Mouse (Mus musculus) lung, postnatal 14 days (tissue): ENCODE data around the gene Prelid3b.

Experiments
- DNase-seq: peaks from one replicate; pipeline ENCODE4 v3.0.0; 2021

Gene Prelid3b

DNA sequence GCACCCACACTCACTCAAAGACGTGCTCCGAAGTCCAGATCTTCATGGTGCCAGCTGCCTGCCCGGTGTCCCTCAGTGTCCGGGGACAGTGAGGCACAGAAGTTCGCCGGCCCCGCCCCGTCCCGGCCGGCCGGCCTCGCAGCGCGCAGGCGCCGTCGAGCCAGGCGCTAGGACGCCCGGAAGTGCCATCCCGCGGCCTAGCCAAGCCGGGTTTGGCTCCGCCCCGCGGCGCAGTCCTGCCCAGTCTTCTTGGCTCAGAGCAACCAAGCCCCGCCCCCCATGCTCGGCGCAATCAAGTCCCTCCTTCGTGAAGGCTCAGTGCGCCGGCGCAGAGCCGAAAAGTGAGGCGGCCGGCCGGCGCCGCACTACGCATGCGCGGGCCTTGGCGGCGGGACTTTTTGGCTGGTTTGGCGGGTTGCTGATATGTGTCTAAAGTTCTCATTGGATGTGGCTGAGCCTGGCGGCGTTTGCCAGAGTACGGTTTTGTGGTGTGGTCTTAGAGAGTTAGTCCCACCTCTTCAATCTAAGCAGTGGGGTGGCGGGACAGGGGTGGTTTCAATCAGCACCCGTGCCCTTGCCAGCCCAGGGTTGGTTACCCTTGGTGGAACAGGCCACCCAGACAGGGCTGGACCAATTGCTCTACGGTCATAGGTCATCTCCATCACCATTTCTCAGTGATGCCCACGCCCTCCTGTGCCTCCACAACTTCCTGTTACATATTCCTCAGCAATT is at the start of gene Prelid3b:
TSS of gene Prelid3b (minus strand) at position 264 of the 732 bp plus-strand sequence.
- peak; percentile 100 for DNase-seq

DNA sequence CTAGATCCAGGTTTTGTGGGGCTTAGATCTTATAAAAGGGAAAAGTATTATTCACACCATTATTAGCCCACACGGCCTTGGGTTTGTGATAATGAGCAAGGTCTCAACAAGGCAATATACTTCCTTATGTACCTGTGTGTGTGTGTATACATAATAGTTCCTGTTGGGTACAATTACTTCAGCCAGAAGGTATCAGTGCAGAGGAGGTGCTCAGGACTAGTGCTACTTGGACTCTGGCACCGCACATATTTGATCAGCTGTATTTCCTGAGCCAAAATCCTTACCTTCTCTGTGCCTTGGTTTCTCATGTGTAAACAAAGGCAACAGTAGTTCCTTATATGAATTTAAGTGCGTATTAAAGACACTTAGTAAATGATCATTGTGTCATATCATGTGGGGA is 49.3 kb upstream of the Prelid3b start:
- no peak for DNase-seq

DNA sequence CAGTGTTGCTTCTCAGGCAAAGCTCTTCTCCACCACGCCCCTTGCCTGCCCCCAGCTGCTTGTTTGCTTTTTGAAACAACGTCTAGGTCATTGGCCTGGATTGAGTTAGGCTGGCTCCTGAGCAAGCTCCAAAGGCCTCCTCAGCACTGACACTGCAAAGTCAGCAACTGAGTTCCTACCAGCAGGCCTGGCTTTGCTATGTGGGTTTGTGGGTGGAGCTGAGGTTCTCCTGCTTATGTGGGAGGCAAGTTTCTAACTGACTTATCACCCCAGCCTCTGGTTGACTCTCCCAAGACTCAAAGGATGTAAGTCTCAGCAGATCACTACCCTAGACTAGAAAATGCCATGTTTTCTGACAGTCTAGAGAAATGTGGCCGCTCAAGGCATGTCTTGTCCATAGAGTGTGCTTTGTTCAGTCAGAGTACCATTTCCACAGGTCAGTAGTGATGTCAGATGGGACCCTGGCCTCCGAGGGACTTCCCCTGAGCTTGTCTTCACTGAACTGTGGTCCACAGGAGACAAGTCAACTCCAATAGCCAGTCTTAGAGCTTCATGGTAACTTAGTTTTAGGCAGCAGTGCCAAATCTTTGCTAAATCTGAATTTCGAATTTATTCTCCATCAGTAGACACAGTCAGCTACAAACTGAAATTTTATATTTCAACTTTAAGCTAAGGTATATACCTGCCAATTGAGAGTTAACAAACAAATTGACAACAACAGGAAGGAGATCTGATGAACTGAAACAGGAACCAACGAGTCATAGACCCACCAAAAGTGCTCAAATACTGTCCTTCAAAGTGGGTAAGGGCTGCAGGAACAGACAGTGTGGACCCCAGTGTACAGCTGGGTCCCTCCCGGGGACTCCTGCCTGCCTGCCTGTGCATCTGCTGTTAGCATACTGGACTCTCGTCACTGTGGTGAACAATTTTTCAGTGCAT is 44.5 kb upstream of the Prelid3b start:
- DNase-seq = peak; percentile 11

DNA sequence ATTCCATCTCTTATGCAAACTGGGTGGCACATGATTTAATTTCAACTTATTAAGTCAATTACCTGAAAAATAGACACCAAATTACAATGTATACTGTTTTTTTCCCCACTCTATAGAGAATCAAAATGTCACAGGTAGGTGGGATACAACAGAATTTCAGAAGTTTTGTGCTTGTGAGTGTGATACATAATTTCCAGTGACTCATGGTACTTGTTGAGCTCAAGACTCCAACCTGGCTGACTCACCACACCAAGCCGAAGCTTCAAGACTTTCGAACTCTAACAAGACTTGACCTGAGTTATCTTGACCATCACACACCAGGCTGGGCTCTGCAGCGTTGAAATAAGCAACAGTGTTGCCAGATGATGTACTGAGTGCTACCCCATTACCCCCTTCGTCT is 42.0 kb upstream of the Prelid3b start:
- DNase-seq = no peak

DNA sequence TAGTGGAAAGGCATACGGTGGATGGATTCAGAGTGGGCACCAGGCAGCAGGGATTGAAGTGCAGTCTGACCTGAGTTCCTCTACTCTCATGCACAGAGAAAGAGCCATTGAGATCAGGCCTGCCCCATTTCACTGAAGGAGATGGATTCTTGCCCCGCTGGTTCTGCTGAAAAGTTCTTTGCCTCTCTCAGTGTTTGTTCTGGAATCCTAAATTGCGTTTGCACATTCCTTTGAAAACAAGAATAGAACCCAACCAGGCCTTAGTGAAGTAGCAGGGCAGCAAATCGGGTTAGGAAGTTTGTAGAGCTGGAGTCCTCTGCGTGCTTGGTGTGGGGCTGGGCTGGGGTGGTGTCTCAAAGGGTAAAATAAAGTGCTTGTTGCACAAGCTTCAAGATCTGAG is 40.9 kb upstream of the Prelid3b start:
- peak; percentile 11 for DNase-seq

DNA sequence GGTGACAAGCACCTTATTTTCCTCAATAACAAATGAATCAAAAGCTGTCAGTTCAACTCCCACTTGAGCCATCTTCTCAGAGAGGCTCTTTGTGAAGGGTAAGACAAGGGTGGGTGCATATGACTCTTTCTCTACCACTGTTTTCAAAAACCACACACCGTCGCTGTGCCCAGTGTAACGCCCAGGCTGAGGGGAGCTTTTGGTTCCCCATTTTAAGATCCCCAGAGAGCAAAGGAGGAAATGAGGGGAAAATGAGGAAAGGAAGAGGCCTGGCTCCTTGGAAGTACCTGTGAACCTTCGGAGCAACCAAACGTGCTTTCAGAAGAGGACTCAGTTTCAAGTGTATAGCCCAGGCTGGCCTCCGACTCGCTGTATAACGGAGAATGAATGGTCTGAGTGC is 36.9 kb upstream of the Prelid3b start:
- DNase-seq = no peak

DNA sequence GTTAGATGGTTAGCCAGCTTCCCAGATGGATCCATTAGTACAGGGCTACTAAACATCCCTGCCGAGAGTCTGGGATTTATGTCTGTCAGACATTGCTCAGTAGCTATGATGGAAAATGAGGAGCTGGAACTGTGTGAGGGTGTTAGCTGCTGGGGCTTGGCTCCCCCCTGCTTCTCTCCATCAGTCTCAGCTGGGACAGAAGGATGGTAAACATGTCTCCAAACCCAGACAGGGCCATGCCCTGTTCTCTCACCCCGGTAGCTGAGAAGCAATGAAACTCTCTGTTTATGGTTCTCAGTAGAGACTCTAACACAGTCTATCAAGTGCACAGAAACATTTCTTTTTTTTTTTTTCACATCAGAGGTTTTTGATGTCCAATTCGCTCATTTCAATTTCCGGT is 35.1 kb upstream of the Prelid3b start:
- DNase-seq = no peak

DNA sequence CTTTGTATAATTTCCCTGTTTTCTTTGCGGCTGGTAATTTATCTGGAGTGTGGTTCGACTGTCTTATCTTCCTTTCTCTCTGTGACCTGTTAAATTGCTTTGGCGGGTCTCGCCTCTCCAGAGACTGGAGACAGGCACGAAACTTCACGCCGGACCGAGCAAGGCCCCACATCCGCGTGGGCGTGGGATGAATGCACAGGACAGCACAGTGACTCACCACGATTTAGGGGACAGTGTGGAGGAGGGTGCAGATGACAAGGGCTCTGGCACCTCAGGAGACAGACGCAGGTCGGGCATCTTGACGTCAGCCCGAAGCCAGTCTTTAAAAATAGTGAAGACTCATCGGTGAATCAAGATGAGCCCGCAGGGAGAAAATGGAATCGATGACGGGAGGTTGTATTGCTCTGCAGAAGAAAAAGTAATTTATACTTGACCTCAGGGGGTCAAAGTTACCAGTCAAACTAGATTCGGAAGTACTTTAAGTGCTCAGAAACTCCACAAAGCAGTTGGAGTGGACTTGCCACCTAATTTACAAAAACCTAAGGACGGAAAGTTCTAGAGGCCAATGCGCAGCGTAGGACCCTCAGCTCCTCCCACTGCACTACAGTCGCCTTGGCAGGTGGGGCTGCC is 30.1 kb upstream of the Prelid3b start:
- no peak for DNase-seq

DNA sequence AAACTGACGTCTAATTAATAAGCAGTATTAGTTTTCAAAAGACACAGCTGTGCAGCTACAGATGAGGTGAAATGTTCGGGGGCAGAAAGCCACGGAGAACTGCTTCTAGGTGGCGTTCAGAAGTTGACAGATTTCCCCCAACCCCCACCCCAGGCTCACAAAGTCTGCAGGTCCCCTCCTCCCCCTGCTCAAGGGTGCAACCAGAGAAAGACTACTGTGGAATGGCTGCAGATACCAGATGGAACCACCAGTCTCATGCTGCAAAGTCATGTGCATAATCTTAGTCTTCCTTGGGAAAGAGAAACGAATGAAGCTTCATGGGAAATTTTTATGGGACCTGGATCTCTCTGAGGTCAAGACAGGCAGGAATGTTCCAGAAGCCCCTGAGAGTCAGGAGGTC is 29.4 kb upstream of the Prelid3b start:
- no peak for DNase-seq

DNA sequence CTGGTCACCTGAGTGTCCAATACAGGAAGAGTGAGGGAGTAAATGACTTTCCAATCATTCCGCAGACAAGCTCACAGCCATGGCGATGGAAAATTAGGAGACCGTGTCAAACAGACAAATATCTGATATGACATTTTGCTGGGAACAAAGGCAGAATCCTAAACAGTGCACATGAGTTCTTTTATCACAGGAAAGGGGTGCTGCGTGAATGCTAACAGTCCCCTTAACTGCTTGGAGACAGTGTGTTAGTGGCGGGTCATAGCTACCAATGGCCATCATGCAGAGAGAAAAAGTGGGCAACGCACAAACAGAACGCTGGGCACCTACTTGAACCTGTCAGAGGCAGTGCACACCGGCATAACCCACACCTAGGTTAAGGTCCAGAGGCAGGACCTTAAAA is 28.6 kb upstream of the Prelid3b start:
- no peak for DNase-seq

DNA sequence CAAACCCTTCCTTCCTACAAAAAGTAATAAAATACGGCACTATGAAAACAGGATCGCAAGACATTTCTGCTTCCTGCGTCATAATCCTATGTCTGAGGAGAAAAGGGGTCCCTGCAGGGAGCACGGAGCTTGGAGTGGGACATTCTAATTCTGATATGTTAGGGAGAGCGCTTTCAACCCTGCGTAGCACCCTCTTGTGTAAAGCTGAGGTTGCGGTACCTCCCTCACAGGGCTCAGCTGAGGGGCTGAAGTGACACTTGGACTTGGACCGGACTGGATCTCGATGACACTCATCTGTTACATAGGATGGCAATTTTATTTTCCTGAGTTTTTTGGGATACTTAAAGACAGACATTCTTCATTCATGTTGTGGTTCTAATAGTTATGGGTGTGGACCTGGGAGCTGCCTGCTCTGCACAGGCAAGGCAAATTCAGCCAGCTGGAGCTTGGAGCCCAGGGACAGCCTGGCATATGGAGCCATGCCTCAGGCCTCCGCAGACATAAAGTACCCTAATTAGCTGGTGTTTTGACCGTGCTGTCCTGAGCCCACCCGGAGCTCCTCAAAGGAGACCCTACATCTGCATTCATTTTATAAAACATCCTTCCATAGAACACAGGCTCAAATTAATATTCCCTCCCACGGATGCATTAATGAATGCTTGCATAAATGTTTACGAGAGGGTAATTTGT is 28.1 kb upstream of the Prelid3b start:
- no peak for DNase-seq

DNA sequence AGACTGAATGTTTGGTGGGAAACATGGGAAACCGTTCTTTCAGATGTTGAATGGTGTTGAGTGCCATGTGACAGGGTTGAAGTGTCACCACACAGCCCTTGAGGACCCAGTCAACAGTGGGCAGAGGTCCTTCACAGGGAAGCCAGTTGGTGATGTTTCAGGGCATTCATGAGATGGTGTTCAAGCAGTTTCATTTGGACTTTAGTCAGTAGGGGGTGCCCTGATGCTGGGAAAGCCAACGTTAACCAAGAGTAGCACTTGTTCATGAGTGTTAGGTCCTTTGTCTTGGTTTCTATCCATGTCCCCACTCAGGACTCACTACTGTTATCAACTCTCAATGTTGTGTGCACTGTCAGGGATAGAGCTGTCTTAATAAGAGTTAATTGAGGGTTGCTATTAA is 20.0 kb upstream of the Prelid3b start:
- peak; percentile 55 for DNase-seq

DNA sequence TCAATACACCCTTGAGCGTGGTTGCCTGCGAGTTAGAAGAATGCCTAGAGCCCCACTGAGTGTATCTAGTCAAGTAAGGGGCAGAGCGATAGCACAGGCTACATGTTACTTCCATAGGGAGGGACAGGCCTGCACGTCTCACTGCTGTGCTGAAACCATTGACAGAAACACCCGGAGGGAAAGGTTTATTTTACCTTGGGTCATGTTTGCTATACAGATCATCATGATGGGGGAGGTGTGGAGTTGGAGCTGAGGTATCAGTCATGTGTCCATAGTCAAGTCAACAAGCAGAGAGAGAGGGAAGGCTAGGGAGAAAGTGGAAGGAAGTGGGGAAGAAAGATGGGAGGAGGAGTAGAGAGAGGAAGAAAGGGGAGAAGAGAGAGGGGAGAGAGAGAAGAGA is 14.1 kb upstream of the Prelid3b start:
- no peak for DNase-seq

DNA sequence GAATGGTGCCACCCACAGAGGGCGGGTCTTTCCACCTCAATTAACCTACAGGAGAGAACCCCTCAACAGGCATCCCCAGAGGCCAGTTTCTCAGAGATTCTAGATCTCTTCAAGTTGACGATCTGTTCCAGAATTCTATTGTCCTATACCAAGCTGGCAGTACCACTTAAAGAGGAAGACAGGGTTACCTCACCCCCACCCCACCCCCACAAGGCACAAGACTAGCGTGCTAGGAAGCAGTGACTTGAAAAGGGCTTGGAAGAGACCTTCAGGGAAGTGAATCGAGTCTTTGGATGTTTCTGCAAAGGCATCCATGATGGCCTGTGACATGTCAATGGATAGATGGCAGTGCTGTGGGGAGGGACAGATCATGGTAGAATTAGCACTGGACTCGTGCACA is 5.9 kb upstream of the Prelid3b start:
- no peak for DNase-seq

DNA sequence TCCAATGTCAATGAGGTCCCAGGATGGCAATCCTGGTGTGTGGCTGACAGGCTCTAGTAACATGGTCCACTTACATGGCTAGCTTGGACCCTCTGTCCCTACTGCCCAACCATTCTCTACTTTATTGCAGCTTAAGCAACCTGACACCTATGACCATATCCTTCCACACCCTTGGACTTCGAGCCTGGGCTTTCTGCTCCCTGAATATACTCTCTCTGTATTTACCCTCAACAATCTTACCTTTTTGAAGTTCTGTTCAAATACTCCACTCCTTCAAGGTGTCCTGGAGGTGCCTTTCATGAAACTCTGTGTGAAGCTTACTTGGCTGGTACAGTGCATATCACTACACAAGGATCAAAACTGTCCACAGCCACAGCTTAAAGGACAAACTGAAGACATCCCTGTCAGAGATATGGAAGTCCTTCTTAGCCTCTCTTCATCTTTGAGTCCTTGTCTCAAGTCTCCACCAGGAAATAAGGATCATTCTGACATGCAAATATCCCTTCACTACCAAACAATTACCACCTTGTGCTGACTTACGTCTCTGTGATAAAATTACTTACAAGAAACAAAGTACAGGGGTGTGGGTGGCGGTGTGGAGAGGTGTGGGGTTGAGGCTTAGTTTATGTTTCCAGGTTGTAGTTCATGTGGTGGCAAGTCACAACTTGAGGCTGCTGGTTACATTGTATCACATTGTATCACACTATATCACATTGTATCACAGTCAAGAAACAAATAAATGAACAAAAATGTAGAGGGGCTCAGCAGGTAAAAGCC is 4.8 kb upstream of the Prelid3b start:
- no peak for DNase-seq

DNA sequence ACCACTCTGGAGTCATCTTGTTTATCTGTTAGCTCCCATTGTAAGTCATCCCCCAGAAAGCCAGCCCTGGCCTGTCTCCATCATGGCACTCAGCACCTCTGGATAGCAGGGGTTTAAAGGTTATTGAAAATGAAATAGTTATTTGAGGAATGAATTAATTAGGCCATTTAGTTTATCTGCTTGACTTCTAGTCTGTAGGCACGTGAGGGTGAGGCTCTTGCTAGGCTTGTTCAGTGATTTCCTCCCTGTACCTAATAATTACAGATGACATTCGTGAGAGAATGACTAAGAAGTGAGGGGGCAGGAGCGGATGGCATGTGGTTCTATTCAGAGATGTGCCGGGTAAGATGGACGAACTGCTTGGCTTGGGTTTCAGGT is 658 bp upstream of the Prelid3b start:
- DNase-seq = no peak

DNA sequence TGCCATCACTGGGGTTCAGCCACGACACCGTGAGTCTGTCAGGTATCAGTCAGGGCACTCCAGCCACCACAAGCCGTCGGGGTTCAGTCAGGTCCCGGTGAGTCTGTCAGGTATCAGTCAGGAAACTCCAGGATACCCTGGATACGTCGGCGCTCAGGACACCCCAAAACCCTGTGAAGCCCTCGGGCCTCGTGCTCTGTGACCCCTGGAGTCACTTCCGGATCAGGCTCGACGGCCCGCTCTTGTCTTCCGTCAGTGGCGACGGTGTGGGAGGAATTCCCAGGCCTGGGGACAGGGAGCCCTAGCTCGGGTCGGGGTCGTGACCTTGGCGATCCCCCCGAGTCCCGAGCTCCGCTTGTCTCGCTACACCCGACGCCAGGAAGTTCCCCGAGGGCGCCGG is 474 bp downstream of the Prelid3b start:
- DNase-seq = no peak

DNA sequence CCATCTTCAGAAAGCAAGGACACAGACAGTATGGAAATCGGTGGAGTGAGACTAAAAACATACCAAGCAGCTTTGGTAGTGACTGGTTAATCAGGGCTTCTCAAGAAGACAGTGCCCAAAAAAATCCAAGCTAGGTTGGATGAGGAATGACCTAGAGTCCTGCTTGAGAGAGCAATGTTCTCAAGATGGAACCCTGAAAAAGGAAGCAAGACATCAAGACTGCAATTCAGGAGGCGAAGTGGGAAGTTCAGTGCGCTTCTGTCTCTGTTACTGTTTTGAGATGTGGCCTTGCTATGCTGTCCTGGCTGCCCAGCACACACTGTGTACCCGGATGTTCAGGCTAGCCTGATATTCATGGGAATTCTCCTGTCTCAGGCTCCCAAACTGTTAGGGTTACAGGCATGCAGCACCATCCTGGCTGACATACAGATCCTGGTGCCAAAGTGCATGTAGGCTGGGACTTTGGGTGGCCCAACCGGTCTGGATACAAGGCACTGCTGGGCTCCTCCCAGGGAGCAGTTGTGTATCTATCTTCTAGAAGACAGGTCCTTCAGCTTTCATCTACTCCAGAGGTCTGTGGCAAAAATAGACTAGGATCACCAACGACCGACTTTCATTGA is 2.0 kb downstream of the Prelid3b start:
- DNase-seq = no peak

DNA sequence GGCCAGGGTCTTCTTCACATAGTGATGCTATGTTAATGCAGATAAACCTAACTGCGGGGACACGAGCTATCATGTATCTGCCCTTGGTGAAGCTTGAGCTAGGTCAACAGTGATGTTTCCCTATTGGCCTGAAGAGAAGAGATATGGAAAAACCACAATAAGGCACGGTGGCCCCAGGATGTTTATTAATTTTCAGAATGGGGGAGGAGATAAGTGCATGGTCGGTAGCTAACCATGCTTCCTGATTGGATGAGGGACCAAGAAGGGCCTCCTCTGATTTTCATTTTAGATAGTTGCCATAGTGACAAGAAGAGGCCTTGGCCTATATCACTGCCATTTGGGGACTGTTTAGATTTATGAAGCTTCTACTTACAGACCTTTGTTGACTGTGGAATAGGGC is 2.5 kb downstream of the Prelid3b start:
- no peak for DNase-seq

DNA sequence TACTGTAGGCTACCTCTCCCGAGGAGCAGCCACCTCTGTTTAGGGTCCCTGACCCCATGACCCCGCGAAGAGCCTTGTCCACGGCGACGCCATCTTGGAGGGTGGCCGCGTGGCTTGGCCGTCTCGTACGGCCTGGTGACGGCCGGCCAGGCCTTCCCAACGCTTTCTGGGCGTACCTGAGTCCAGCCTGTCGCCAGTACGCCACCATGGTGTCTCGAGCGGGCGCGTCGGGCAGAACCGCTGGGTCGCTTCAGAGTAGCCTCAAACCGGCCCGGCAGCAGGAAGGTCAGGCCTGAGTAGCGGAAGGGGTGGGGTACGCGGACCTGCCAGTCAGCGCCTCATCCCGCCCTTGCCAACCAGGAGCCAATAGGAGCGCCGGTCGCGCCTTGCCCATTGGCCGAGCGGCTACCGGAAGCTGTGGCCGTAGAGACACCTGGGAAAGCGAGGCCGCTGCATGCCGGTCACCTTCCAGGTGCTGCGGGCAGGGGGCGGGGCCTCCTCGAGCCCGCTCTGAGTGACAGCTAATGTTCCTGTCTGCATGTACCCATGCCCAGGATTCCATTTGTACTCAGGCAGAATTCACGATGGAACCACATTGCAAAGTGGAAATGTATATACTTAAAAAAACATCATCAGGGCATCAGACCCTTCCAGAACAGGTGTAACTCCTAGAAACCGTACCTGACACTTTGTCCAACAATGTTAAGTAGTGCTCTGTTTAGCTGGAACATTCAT is 8.9 kb downstream of the Prelid3b start, which contains the start of gene Atp5e:
TSS of gene Atp5e (minus strand) at position 317 of the 735 bp plus-strand sequence.
- DNase-seq = peak; percentile 96

DNA sequence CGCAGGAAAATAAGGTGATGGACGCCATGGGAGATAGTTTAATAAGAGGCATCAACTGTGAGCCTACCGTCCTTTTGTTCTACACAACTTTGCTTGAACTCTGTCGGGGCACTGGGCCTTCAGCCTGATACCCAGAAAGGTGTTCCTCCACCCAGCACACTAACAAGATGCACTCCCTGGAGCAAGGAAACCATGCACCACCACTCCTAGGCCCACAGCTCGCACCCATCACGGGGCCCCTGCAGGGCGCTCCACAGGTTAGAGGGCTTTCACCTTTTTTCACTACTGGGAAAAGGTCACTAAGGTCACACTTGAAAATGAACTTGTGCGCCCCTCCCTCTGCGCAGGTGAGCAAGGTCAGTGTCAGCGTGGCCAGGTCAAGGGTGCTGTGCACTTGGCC is 9.5 kb downstream of the Prelid3b start:
- DNase-seq = no peak
